Mouse (Mus musculus): ENCODE results near the gene Pdx1.

DNA sequence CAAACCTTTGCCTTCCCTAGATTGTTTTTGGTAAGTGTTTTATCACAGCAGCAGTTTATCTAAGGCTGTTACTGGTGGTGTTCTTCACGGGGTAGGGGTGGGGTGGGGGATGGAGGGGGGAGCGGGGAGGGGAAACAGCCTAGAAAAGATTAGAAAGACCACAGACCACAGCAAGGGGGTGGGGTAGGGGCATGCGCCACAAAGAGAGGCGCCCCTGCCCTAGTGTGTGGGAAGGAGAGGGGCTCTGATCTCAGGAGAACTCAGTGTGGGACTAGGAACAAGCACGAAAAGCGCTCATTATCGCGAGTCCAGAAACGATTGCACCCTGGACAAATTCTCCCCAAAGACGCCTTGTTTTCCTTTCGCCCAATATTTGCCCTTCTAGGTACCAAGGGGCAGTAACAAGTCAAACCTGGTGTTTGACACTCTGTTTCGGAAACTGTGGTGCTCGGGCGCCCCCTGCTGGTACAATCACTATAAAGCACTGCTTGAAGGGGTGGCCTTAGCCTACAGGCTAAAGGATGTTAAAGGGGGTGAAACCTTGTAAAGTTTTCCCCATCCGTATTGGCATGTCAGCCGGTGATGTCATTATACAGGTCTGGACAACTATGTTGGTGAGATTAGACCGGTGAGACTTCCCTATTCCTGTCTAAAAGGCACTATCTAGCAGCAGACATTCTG lies 53.6 kb downstream of the Pdx1 start:
- TF ChIP-seq CTCF (conservative IDR thresholded peaks at IDR 0.05 in 1 of 2, IDR thresholded peaks at IDR 0.05 in 1 of 2; ENCODE audit: low read depth in 2 of 2, low read length in 2 of 2) (peak; percentile 77 to 90), POLR2A (IDR thresholded peaks at IDR 0.05; ENCODE audit: low read depth, low read length) (no peak), NELFE (IDR thresholded peaks at IDR 0.05; ENCODE audit: low read depth, low read length) (peak; percentile 37; the same call in 1 of the 2 replicates), MAX (IDR thresholded peaks at IDR 0.05; ENCODE audit: low read length) (peak; percentile 26; the same call in 1 of the 2 replicates), USF1 (IDR thresholded peaks at IDR 0.05; ENCODE audit: low read depth, low read length) (no peak), CHD1 (IDR thresholded peaks at IDR 0.05; ENCODE audit: low read depth, low read length) (no peak), ZC3H11A (IDR thresholded peaks at IDR 0.05; ENCODE audit: low read depth, low read length) (no peak), TBP (conservative IDR thresholded peaks at IDR 0.05; ENCODE audit: low read depth, low read length) (no peak), JUND (conservative IDR thresholded peaks at IDR 0.05; ENCODE audit: low read depth, low read length) (no peak), SIN3A (IDR thresholded peaks at IDR 0.05; ENCODE audit: low read length) (no peak; the same call in 1 of the 2 replicates)
